Mouse (Mus musculus): ENCODE measurements around the gene Slc7a10. TPM values are rescaled to one million over a fixed set of nuclear protein-coding genes. Genes with fewer than 3 reads are reported as not detected.

Gene Slc7a10
- polyA plus RNA-seq, 1 experiment from 2014 or later: 0.73 TPM

- H3K9ac ChIP-seq (ENCODE audit: low read depth, low read length): no peak overlapping the region
- H3K9me3 ChIP-seq (ENCODE audit: control insufficient read depth, low read length): no peaks in the 10 kb centered on the region
- H3K4me1 ChIP-seq (replicated peaks; ENCODE audit: control insufficient read depth, insufficient read depth, low read length): no peaks in the 10 kb centered on the region
- no peak for ATAC-seq (ENCODE audit: low FRiP score)
- H3K27me3 ChIP-seq (ENCODE audit: control insufficient read depth, insufficient read depth, low read length): no peaks in the 10 kb centered on the region
- no peak overlapping the region for H3K27ac ChIP-seq (ENCODE audit: low read depth, low read length)
- H3K36me3 ChIP-seq (ENCODE audit: control insufficient read depth, insufficient read depth, low read length): no peaks in the 10 kb centered on the region
- H3K4me3 ChIP-seq (ENCODE audit: low read depth, low read length): no peak overlapping the region
- H3K4me2 ChIP-seq (replicated peaks; ENCODE audit: low read depth, low read length): no peak overlapping the region
- DNase-seq (ENCODE audit: low spot score): no peak
- 76% methylated on average over 6 of the region's 6 CpGs for WGBS
These were observed 22.1 kb upstream of the Slc7a10 start for GRCm38 (mm10) chr7:35164131-35164530.

GRCm38 (mm10) chr7:35166988-35167387 lies 19.2 kb upstream of the Slc7a10 start:
- no peak for ATAC-seq (ENCODE audit: low FRiP score)

DNA sequence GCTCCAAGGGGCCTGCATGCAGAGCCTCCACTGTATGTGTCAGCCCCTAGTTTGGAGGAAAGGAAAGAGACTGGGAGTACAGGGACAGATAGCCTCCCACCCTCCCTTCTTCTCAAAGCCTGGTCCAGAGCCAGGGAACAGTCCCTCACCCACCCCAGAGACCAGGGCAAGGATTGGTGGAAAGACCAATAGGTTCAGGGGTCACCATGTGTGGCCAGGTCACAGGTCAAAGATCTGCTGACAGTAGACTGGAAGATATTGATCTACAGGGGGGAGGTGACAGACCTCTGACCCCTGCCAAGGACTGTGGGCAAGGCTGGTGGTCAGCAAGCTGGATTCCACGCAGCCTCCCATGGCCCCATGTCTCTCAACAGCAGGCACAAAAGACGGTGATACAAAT lies 18.3 kb upstream of the Slc7a10 start:
- DNase-seq (ENCODE audit: low spot score): no peak
- H3K9ac ChIP-seq (ENCODE audit: low read depth, low read length): no peak overlapping the region
- H3K27me3 ChIP-seq (ENCODE audit: control insufficient read depth, insufficient read depth, low read length): no peaks in the 10 kb centered on the region
- H3K4me2 ChIP-seq (replicated peaks; ENCODE audit: low read depth, low read length): no peak overlapping the region
- no peaks in the 10 kb centered on the region for H3K9me3 ChIP-seq (ENCODE audit: control insufficient read depth, low read length)
- WGBS: 37% methylated on average over 2 of the region's 2 CpGs
- no peak overlapping the region for H3K4me3 ChIP-seq (ENCODE audit: low read depth, low read length)
- ATAC-seq (ENCODE audit: low FRiP score): no peak
- no peaks in the 10 kb centered on the region for H3K36me3 ChIP-seq (ENCODE audit: control insufficient read depth, insufficient read depth, low read length)
- H3K27ac ChIP-seq (ENCODE audit: low read depth, low read length): no peak overlapping the region
- H3K4me1 ChIP-seq (replicated peaks; ENCODE audit: control insufficient read depth, insufficient read depth, low read length): no peaks in the 10 kb centered on the region

More at GRCm38 (mm10) chr7:35166988-35167387, 19.2 kb upstream of the Slc7a10 start:
- Histone ChIP-seq H3K9ac (ENCODE audit: low read depth, low read length) (no peak overlapping the region), H3K27me3 (ENCODE audit: control insufficient read depth, insufficient read depth, low read length) (no peaks in the 10 kb centered on the region), H3K9me3 (ENCODE audit: control insufficient read depth, low read length) (no peaks in the 10 kb centered on the region), H3K36me3 (ENCODE audit: control insufficient read depth, insufficient read depth, low read length) (no peaks in the 10 kb centered on the region), H3K27ac (ENCODE audit: low read depth, low read length) (no peak overlapping the region), H3K4me1 (replicated peaks; ENCODE audit: control insufficient read depth, insufficient read depth, low read length) (no peaks in the 10 kb centered on the region), H3K4me2 (replicated peaks; ENCODE audit: low read depth, low read length) (no peak overlapping the region), H3K4me3 (ENCODE audit: low read depth, low read length) (no peak overlapping the region)
- DNase-seq (ENCODE audit: low spot score): no peak
- 87% methylated on average over 5 of the region's 5 CpGs for WGBS

DNA sequence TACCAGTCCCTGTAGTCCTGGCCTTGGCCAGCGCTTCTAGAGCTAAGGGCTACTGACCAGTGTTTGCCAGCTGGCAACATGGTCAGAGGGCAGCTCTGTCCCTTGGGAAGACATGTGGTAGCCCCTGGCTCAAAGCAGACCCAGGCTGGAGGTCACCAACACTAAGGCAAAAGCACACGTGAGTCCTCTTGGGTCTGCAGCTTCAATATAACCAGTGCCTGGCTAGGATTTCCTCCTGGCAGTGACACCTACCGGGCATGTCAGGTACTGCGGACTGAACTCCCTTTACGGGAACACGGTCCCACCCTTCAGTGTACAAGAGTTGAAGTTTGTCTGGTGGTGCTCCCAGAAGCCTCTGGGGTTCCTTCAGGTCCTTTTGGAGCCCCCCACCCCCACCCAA lies 16.8 kb upstream of the Slc7a10 start:
- 16% methylated on average over 6 of the region's 6 CpGs for whole genome bisulfite sequencing
- no peak overlapping the region for H3K4me2 ChIP-seq (replicated peaks; ENCODE audit: low read depth, low read length)
- no peak overlapping the region for H3K4me3 ChIP-seq (ENCODE audit: low read depth, low read length)
- no peak overlapping the region for H3K9ac ChIP-seq (ENCODE audit: low read depth, low read length)
- no peak overlapping the region for H3K27ac ChIP-seq (ENCODE audit: low read depth, low read length)
- H3K27me3 ChIP-seq (ENCODE audit: control insufficient read depth, insufficient read depth, low read length): no peaks in the 10 kb centered on the region
- H3K9me3 ChIP-seq (ENCODE audit: control insufficient read depth, low read length): no peaks in the 10 kb centered on the region
- ATAC-seq (ENCODE audit: low FRiP score) (no peak), DNase-seq (ENCODE audit: low spot score) (peak; percentile 90)
- no peaks in the 10 kb centered on the region for H3K36me3 ChIP-seq (ENCODE audit: control insufficient read depth, insufficient read depth, low read length)
- H3K4me1 ChIP-seq (replicated peaks; ENCODE audit: control insufficient read depth, insufficient read depth, low read length): no peaks in the 10 kb centered on the region

GRCm38 (mm10) chr7:35171867-35172382 lies 14.3 kb upstream of the Slc7a10 start:
- DNase-seq (ENCODE audit: low spot score): peak; percentile 91
- Histone ChIP-seq H3K36me3 (ENCODE audit: control insufficient read depth, insufficient read depth, low read length) (no peaks in the 10 kb centered on the region), H3K27me3 (ENCODE audit: control insufficient read depth, insufficient read depth, low read length) (no peaks in the 10 kb centered on the region), H3K9ac (ENCODE audit: low read depth, low read length) (no peak overlapping the region), H3K4me3 (ENCODE audit: low read depth, low read length) (no peak overlapping the region), H3K4me1 (replicated peaks; ENCODE audit: control insufficient read depth, insufficient read depth, low read length) (no peaks in the 10 kb centered on the region), H3K4me2 (replicated peaks; ENCODE audit: low read depth, low read length) (0 out of 2 replicates have a peak overlapping the region, but pooled peaks have one; percentile 11), H3K27ac (ENCODE audit: low read depth, low read length) (no peak overlapping the region), H3K9me3 (ENCODE audit: control insufficient read depth, low read length) (no peaks in the 10 kb centered on the region)
- peak; percentile 77 for ATAC-seq (ENCODE audit: low FRiP score)
- 2% methylated on average over 14 of the region's 16 CpGs for WGBS

DNA sequence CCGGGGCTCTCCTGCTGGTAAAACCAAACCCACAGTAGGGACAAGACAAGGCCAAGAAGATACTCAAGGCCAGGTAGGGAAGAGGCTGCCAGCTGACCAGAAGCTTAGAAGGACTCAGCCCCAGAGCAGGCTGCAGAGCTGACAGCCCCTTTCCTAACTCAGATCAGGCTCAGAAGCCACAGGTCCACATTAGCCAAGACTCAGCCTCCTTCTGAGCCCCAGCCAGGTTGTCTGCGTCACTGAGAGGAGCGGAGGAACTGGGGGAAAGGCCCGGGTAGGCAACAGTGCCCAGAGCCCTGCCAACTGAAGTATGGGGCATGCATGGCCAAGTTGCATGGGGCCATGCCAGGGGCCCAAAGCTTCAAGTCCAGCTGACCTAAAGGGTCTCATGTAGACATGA lies 13.7 kb upstream of the Slc7a10 start:
- no peak overlapping the region for H3K4me2 ChIP-seq (replicated peaks; ENCODE audit: low read depth, low read length)
- 75% methylated on average over 4 of the region's 4 CpGs for WGBS
- H3K27me3 ChIP-seq (ENCODE audit: control insufficient read depth, insufficient read depth, low read length): no peaks in the 10 kb centered on the region

GRCm38 (mm10) chr7:35175533-35175932 lies 10.7 kb upstream of the Slc7a10 start:
- ATAC-seq (ENCODE audit: low FRiP score): no peak
- no peak for DNase-seq (ENCODE audit: low spot score)
- H3K9me3 ChIP-seq (ENCODE audit: control insufficient read depth, low read length): no peaks in the 10 kb centered on the region
- no peaks in the 10 kb centered on the region for H3K36me3 ChIP-seq (ENCODE audit: control insufficient read depth, insufficient read depth, low read length)
- H3K4me3 ChIP-seq (ENCODE audit: low read depth, low read length): no peak overlapping the region
- no peak overlapping the region for H3K4me2 ChIP-seq (replicated peaks; ENCODE audit: low read depth, low read length)
- no peak overlapping the region for H3K27ac ChIP-seq (ENCODE audit: low read depth, low read length)
- no peaks in the 10 kb centered on the region for H3K27me3 ChIP-seq (ENCODE audit: control insufficient read depth, insufficient read depth, low read length)
- H3K9ac ChIP-seq (ENCODE audit: low read depth, low read length): no peak overlapping the region
- 86% methylated on average over 4 of the region's 4 CpGs for WGBS
- H3K4me1 ChIP-seq (replicated peaks; ENCODE audit: control insufficient read depth, insufficient read depth, low read length): no peaks in the 10 kb centered on the region

More for the DNA sequence above, 13.7 kb upstream of the Slc7a10 start:
- DNase-seq (ENCODE audit: low spot score) (no peak), ATAC-seq (ENCODE audit: low FRiP score) (no peak)
- Histone ChIP-seq H3K27ac (ENCODE audit: low read depth, low read length) (no peak overlapping the region), H3K9ac (ENCODE audit: low read depth, low read length) (no peak overlapping the region), H3K9me3 (ENCODE audit: control insufficient read depth, low read length) (no peaks in the 10 kb centered on the region), H3K36me3 (ENCODE audit: control insufficient read depth, insufficient read depth, low read length) (no peaks in the 10 kb centered on the region), H3K4me1 (replicated peaks; ENCODE audit: control insufficient read depth, insufficient read depth, low read length) (no peaks in the 10 kb centered on the region), H3K4me3 (ENCODE audit: low read depth, low read length) (no peak overlapping the region)

GRCm38 (mm10) chr7:35176412-35177381 lies 9.5 kb upstream of the Slc7a10 start:
- no peak overlapping the region for H3K9ac ChIP-seq (ENCODE audit: low read depth, low read length)
- peak; percentile 75 for DNase-seq (ENCODE audit: low spot score)
- no peak overlapping the region for H3K27ac ChIP-seq (ENCODE audit: low read depth, low read length)
- no peak overlapping the region for H3K4me3 ChIP-seq (ENCODE audit: low read depth, low read length)
- H3K36me3 ChIP-seq (ENCODE audit: control insufficient read depth, insufficient read depth, low read length): no peaks in the 10 kb centered on the region
- 49% methylated on average over 18 of the region's 18 CpGs for WGBS
- H3K9me3 ChIP-seq (ENCODE audit: control insufficient read depth, low read length): no peaks in the 10 kb centered on the region
- ATAC-seq (ENCODE audit: low FRiP score): no peak
- H3K4me1 ChIP-seq (replicated peaks; ENCODE audit: control insufficient read depth, insufficient read depth, low read length): no peaks in the 10 kb centered on the region
- H3K4me2 ChIP-seq (replicated peaks; ENCODE audit: low read depth, low read length): no peak overlapping the region
- no peaks in the 10 kb centered on the region for H3K27me3 ChIP-seq (ENCODE audit: control insufficient read depth, insufficient read depth, low read length)

Measured in hindbrain, embryonic 11.5 days (tissue).